Mouse (Mus musculus): ENCODE data around the gene Ggact. TPM values are rescaled to one million over a fixed set of nuclear protein-coding genes. Genes with fewer than 3 reads are reported as not detected.

The Ggact gene
- polyA plus RNA-seq, 1 experiment, result 20.2 TPM

GRCm38 (mm10) chr14:122917676-122918075, 4.1 kb upstream of the Ggact start:
- H3K27ac ChIP-seq (ENCODE audit: insufficient read depth, low read depth, low read length), result no peak overlapping the region
- no peaks in the 10 kb centered on the region; the same call in 1 of the 2 replicates for H3K4me1 ChIP-seq (ENCODE audit: control insufficient read depth, insufficient read depth, low read length)
- TF ChIP-seq POLR2A (IDR thresholded peaks at IDR 0.05; ENCODE audit: borderline replicate concordance, low read depth, low read length) (no peak), CTCF (IDR thresholded peaks at IDR 0.05; ENCODE audit: low read depth, low read length) (no peak)
- no peak overlapping the region for H3K4me3 ChIP-seq (ENCODE audit: insufficient read depth, low read length)

GRCm38 (mm10) chr14:122912812-122913498, 602 bp downstream of the Ggact start:
- TF ChIP-seq CTCF (IDR thresholded peaks at IDR 0.05; ENCODE audit: low read depth, low read length), result no peak
- TF ChIP-seq POLR2A (IDR thresholded peaks at IDR 0.05; ENCODE audit: borderline replicate concordance, low read depth, low read length), result no peak
- Histone ChIP-seq H3K4me3 (ENCODE audit: insufficient read depth, low read length) (peak overlapping the region; percentile 66), H3K27ac (ENCODE audit: insufficient read depth, low read depth, low read length) (no peak overlapping the region), H3K4me1 (ENCODE audit: control insufficient read depth, insufficient read depth, low read length) (peaks cover 6% of the 10 kb centered on the region)

GRCm38 (mm10) chr14:122912137-122912536, 1.4 kb downstream of the Ggact start:
- Histone ChIP-seq H3K4me1 (ENCODE audit: control insufficient read depth, insufficient read depth, low read length) (peaks cover 6% of the 10 kb centered on the region), H3K27ac (ENCODE audit: insufficient read depth, low read depth, low read length) (no peak overlapping the region), H3K4me3 (ENCODE audit: insufficient read depth, low read length) (peak overlapping the region; percentile 66)
- TF ChIP-seq CTCF (IDR thresholded peaks at IDR 0.05; ENCODE audit: low read depth, low read length), result no peak
- TF ChIP-seq POLR2A (IDR thresholded peaks at IDR 0.05; ENCODE audit: borderline replicate concordance, low read depth, low read length), result no peak

- Histone ChIP-seq H3K27ac (ENCODE audit: insufficient read depth, low read depth, low read length) (no peak overlapping the region), H3K4me3 (ENCODE audit: insufficient read depth, low read length) (no peak overlapping the region), H3K4me1 (ENCODE audit: control insufficient read depth, insufficient read depth, low read length) (peaks cover 6% of the 10 kb centered on the region)
- TF ChIP-seq POLR2A (IDR thresholded peaks at IDR 0.05; ENCODE audit: borderline replicate concordance, low read depth, low read length), result no peak
- no peak for TF ChIP-seq CTCF (IDR thresholded peaks at IDR 0.05; ENCODE audit: low read depth, low read length)
These were observed 2.3 kb downstream of the Ggact start for GRCm38 (mm10) chr14:122911265-122911664.

- Histone ChIP-seq H3K27ac (ENCODE audit: insufficient read depth, low read depth, low read length) (no peak overlapping the region), H3K4me3 (ENCODE audit: insufficient read depth, low read length) (no peak overlapping the region), H3K4me1 (ENCODE audit: control insufficient read depth, insufficient read depth, low read length) (peaks cover 6% of the 10 kb centered on the region)
- no peak for TF ChIP-seq CTCF (IDR thresholded peaks at IDR 0.05; ENCODE audit: low read depth, low read length)
- no peak for TF ChIP-seq POLR2A (IDR thresholded peaks at IDR 0.05; ENCODE audit: borderline replicate concordance, low read depth, low read length)
These were observed 4.0 kb downstream of the Ggact start for GRCm38 (mm10) chr14:122909368-122910091.

- Histone ChIP-seq H3K4me3 (ENCODE audit: insufficient read depth, low read length) (no peak overlapping the region), H3K27ac (ENCODE audit: insufficient read depth, low read depth, low read length) (no peak overlapping the region), H3K4me1 (ENCODE audit: control insufficient read depth, insufficient read depth, low read length) (peaks cover 8% of the 10 kb centered on the region)
- TF ChIP-seq CTCF (IDR thresholded peaks at IDR 0.05; ENCODE audit: low read depth, low read length), result no peak
These were observed 5.5 kb downstream of the Ggact start for GRCm38 (mm10) chr14:122908075-122908474.

- TF ChIP-seq POLR2A (IDR thresholded peaks at IDR 0.05; ENCODE audit: borderline replicate concordance, low read depth, low read length) (no peak), CTCF (IDR thresholded peaks at IDR 0.05; ENCODE audit: low read depth, low read length) (no peak)
- Histone ChIP-seq H3K4me3 (ENCODE audit: insufficient read depth, low read length) (no peak overlapping the region), H3K27ac (ENCODE audit: insufficient read depth, low read depth, low read length) (no peak overlapping the region), H3K4me1 (ENCODE audit: control insufficient read depth, insufficient read depth, low read length) (peaks cover 2% of the 10 kb centered on the region; the same call in 1 of the 2 replicates)
These were observed 8.6 kb downstream of the Ggact start for GRCm38 (mm10) chr14:122905007-122905406.

GRCm38 (mm10) chr14:122903923-122904351, 9.6 kb downstream of the Ggact start:
- peaks cover 2% of the 10 kb centered on the region; the same call in 1 of the 2 replicates for H3K4me1 ChIP-seq (ENCODE audit: control insufficient read depth, insufficient read depth, low read length)
- no peak overlapping the region for H3K27ac ChIP-seq (ENCODE audit: insufficient read depth, low read depth, low read length)
- TF ChIP-seq CTCF (IDR thresholded peaks at IDR 0.05; ENCODE audit: low read depth, low read length) (no peak), POLR2A (IDR thresholded peaks at IDR 0.05; ENCODE audit: borderline replicate concordance, low read depth, low read length) (no peak)
- H3K4me3 ChIP-seq (ENCODE audit: insufficient read depth, low read length), result no peak overlapping the region

GRCm38 (mm10) chr14:122902884-122903283, 10.7 kb downstream of the Ggact start:
- Histone ChIP-seq H3K4me3 (ENCODE audit: insufficient read depth, low read length) (no peak overlapping the region), H3K4me1 (ENCODE audit: control insufficient read depth, insufficient read depth, low read length) (peaks cover 2% of the 10 kb centered on the region; the same call in 1 of the 2 replicates), H3K27ac (ENCODE audit: insufficient read depth, low read depth, low read length) (no peak overlapping the region)
- TF ChIP-seq CTCF (IDR thresholded peaks at IDR 0.05; ENCODE audit: low read depth, low read length) (no peak), POLR2A (IDR thresholded peaks at IDR 0.05; ENCODE audit: borderline replicate concordance, low read depth, low read length) (no peak)

GRCm38 (mm10) chr14:122902136-122902535, 11.4 kb downstream of the Ggact start:
- TF ChIP-seq CTCF (IDR thresholded peaks at IDR 0.05; ENCODE audit: low read depth, low read length), result no peak
- no peak for TF ChIP-seq POLR2A (IDR thresholded peaks at IDR 0.05; ENCODE audit: borderline replicate concordance, low read depth, low read length)
- H3K27ac ChIP-seq (ENCODE audit: insufficient read depth, low read depth, low read length), result no peak overlapping the region
- H3K4me1 ChIP-seq (ENCODE audit: control insufficient read depth, insufficient read depth, low read length), result peaks cover 2% of the 10 kb centered on the region; the same call in 1 of the 2 replicates
- no peak overlapping the region for H3K4me3 ChIP-seq (ENCODE audit: insufficient read depth, low read length)
